Mouse (Mus musculus) embryonic facial prominence, embryonic 15.5 days (tissue): ENCODE measurements at regions not wholly inside any gene's neighbourhood (a gene's known extent, or its start where the extent isn't known, plus 50 kb on each side); places are given as distances from the start of the nearest gene placed in this dataset.

Source experiments
- ATAC-seq: fragments of 200-750 bp; cut with Nextera tagmentation; 2 replicates; pipeline ENCODE4 v1.8.0; 2017; ENCODE audit warnings: low read depth, moderate TSS enrichment; ENCODE audit not compliant: insufficient number of reproducible peaks, low FRiP score, low TSS enrichment
- H3K27ac ChIP-seq: fragments of 300-500 bp; sonication (generic); replicated peaks from 2 replicates; pipeline ENCODE4 v1.5.1; 2015; ENCODE audit warnings: mild to moderate bottlenecking, inconsistent platforms
- H3K27me3 ChIP-seq: fragments of 300-500 bp; sonication (generic); 2 replicates; pipeline ENCODE4 v1.6.1; 2015; ENCODE audit warnings: inconsistent platforms
- H3K36me3 ChIP-seq: fragments of 300-500 bp; sonication (generic); 2 replicates; pipeline ENCODE4 v1.6.1; 2015; ENCODE audit warnings: mild to moderate bottlenecking, inconsistent platforms
- H3K4me1 ChIP-seq: fragments of 300-500 bp; sonication (generic); 2 replicates; pipeline ENCODE4 v1.6.1; 2015; ENCODE audit warnings: inconsistent platforms
- H3K4me2 ChIP-seq: fragments of 300-500 bp; sonication (generic); replicated peaks from 2 replicates; pipeline ENCODE4 v1.6.1; 2015; ENCODE audit warnings: mild to moderate bottlenecking, inconsistent platforms
- H3K4me3 ChIP-seq: fragments of 300-500 bp; sonication (generic); replicated peaks from 2 replicates; pipeline ENCODE4 v1.5.1; 2015; ENCODE audit warnings: mild to moderate bottlenecking, inconsistent platforms
- H3K9ac ChIP-seq: fragments of 300-500 bp; sonication (generic); 2 replicates; pipeline ENCODE4 v1.6.1; 2015; ENCODE audit warnings: inconsistent platforms
- H3K9me3 ChIP-seq: fragments of 300-500 bp; sonication (generic); replicated peaks from 2 replicates; pipeline ENCODE4 v1.6.1; 2016; ENCODE audit warnings: inconsistent platforms
- WGBS: fragments of 180-500 bp; shearing (Covaris S2); methylation state at CpG from one replicate; pipeline ENCODE4 v1.1.7; 2015; 5-methylcytosine and 5-hydroxymethylcytosine counted together

- Histone ChIP-seq H3K9me3 (no peaks in the 10 kb centered on the region), H3K9ac (no peak overlapping the region), H3K4me3 (no peak overlapping the region), H3K27ac (no peak overlapping the region), H3K36me3 (no peaks in the 10 kb centered on the region), H3K4me2 (no peak overlapping the region), H3K27me3 (no peaks in the 10 kb centered on the region), H3K4me1 (0 out of 2 replicates have a peak, but pooled peaks cover 3% of the 10 kb centered on the region)
- WGBS: 69% methylated on average over 3 of the region's 3 CpGs
- no peak for ATAC-seq
Observed at GRCm38 (mm10) chr1:184326191-184326590, 292.1 kb upstream of the 1700056E22Rik start.

DNA sequence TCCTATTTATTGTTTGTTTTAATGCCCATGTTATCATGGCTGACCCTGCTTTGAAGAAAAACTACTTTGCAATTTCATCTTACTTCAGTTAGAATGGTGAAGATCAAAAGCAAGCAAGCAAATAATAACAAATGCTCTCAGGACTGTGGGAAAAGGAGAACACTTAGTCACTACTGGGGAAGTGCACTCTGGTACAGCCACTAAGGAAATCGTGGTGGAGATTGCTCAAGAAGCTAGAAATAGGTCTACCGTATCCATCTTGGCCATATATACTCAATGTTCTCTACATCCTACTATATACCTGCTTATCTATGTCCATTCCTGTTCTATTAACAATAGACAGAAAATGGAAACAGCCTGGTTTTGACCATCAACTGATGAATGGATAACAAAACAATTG lies 290.1 kb upstream of the 1700056E22Rik start:
- ATAC-seq: no peak
- Histone ChIP-seq H3K27me3 (no peaks in the 10 kb centered on the region), H3K4me3 (no peak overlapping the region), H3K9me3 (no peaks in the 10 kb centered on the region), H3K27ac (no peak overlapping the region), H3K9ac (no peak overlapping the region), H3K36me3 (no peaks in the 10 kb centered on the region), H3K4me2 (no peak overlapping the region), H3K4me1 (0 out of 2 replicates have a peak, but pooled peaks cover 7% of the 10 kb centered on the region)
- WGBS: 88% methylated on average over 2 of the region's 2 CpGs

DNA sequence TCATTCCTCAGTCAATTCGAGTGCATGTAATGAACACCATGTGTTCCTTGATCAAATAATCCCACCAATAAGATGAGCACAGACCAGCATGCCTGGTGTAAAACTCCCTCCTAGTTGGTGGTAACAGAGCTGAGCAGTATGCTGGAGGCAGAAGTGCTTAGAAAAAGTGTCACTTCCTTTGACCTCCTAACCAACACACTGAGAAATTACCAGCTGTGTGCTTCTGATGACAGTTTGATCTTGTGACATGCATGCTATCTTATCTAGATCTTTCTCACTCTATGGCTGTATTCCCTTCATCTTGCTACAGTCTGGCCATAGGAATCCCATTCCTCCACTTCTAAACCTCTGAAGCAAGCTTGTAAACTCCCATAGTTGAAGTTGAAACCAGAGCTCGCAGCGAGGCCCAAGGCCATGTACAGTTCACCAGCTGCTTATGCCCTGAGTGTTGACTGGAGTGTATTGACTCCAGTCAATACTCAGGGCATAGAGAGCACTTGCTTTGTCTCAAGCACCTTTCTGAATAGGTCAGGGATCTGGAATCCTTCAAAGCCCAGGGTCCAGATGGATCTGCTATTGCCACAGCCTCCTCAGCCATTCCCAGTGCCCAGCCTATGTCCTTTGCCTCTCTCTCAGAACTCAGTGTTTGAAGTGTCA lies 286.5 kb upstream of the 1700056E22Rik start:
- Histone ChIP-seq H3K9me3 (no peaks in the 10 kb centered on the region), H3K9ac (no peak overlapping the region), H3K4me2 (no peak overlapping the region), H3K27ac (no peak overlapping the region), H3K4me1 (0 out of 2 replicates have a peak, but pooled peaks cover 4% of the 10 kb centered on the region), H3K4me3 (no peak overlapping the region), H3K36me3 (no peaks in the 10 kb centered on the region), H3K27me3 (no peaks in the 10 kb centered on the region)
- WGBS: 59% methylated on average over 3 of the region's 3 CpGs
- ATAC-seq: no peak

- Histone ChIP-seq H3K27ac (no peak overlapping the region), H3K4me1 (peaks cover 4% of the 10 kb centered on the region; the same call in 1 of the 2 replicates), H3K27me3 (no peaks in the 10 kb centered on the region), H3K9ac (no peak overlapping the region), H3K4me2 (no peak overlapping the region), H3K4me3 (no peak overlapping the region), H3K36me3 (no peaks in the 10 kb centered on the region), H3K9me3 (no peaks in the 10 kb centered on the region)
- 88% methylated on average over 19 of the region's 19 CpGs for WGBS
- ATAC-seq: no peak
Observed at GRCm38 (mm10) chr1:184310185-184310815, 276.2 kb upstream of the 1700056E22Rik start.

DNA sequence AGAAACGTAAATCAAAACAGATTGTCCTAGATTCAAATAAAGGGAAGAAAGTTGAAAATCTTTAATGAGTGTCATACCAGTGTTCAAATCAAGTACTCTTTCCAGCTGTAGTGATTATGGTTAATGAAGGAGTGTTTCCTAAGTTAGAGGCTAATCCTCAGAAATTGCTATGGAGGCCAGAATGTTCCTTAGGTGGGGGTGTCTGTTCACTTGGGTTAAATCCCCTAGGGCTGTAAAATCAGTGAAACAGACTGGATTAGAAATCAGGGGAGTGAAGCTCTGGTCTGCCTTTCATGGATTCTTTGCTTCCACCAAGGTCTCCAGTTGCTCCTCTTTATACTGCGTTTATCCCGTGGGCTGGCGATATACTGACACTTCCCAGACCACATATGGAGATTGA lies 270.7 kb upstream of the 1700056E22Rik start:
- WGBS: 52% methylated on average over 4 of the region's 4 CpGs
- H3K27ac ChIP-seq: peak overlapping the region; percentile 28; the same call in 1 of the 2 replicates
- H3K9ac ChIP-seq: no peak overlapping the region
- H3K4me2 ChIP-seq: no peak overlapping the region
- peaks cover 6% of the 10 kb centered on the region; the same call in 1 of the 2 replicates for H3K27me3 ChIP-seq
- H3K4me3 ChIP-seq: no peak overlapping the region
- no peaks in the 10 kb centered on the region for H3K9me3 ChIP-seq
- no peaks in the 10 kb centered on the region for H3K36me3 ChIP-seq
- ATAC-seq: no peak
- peaks cover 14% of the 10 kb centered on the region for H3K4me1 ChIP-seq

- H3K4me3 ChIP-seq: no peak overlapping the region
- H3K9ac ChIP-seq: no peak overlapping the region
- H3K4me2 ChIP-seq: no peak overlapping the region
- H3K36me3 ChIP-seq: no peaks in the 10 kb centered on the region
- peaks cover 14% of the 10 kb centered on the region for H3K4me1 ChIP-seq
- peaks cover 6% of the 10 kb centered on the region; the same call in 1 of the 2 replicates for H3K27me3 ChIP-seq
- no peak overlapping the region for H3K27ac ChIP-seq
- no peaks in the 10 kb centered on the region for H3K9me3 ChIP-seq
- no peak for ATAC-seq
- WGBS: 75% methylated on average over 4 of the region's 4 CpGs
Observed at GRCm38 (mm10) chr1:184304204-184304603, 270.1 kb upstream of the 1700056E22Rik start.

DNA sequence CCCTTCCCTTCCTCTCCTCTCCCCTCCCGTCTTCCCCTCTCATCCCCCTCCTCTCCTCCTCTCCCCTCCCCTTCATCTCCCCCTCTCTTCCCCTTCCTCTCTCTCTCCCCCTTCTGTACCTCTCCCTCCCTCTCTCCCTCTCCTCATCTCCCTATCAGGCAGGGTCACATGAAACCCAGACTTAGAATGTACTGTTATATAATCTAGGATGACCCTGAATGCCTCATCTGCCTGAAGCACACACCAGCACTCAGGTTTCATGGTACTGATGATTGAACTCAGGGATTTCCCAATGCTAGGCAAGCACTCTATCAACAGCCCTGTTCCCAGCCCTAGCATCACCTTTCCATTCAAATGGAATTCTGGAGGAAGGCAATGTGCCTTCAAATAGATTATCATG lies 264.6 kb upstream of the 1700056E22Rik start:
- Histone ChIP-seq H3K27ac (no peak overlapping the region), H3K36me3 (no peaks in the 10 kb centered on the region), H3K4me2 (no peak overlapping the region), H3K9me3 (no peaks in the 10 kb centered on the region), H3K9ac (no peak overlapping the region), H3K4me3 (no peak overlapping the region), H3K27me3 (peaks cover 6% of the 10 kb centered on the region; the same call in 1 of the 2 replicates), H3K4me1 (0 out of 2 replicates have a peak, but pooled peaks cover 2% of the 10 kb centered on the region)
- WGBS: 27% methylated on average over 1 of the region's 1 CpGs
- ATAC-seq: no peak

GRCm38 (mm10) chr1:184297001-184297740 lies 263.1 kb upstream of the 1700056E22Rik start:
- ATAC-seq: 0 out of 2 replicates have a peak, but pooled peaks have one; percentile 39

DNA sequence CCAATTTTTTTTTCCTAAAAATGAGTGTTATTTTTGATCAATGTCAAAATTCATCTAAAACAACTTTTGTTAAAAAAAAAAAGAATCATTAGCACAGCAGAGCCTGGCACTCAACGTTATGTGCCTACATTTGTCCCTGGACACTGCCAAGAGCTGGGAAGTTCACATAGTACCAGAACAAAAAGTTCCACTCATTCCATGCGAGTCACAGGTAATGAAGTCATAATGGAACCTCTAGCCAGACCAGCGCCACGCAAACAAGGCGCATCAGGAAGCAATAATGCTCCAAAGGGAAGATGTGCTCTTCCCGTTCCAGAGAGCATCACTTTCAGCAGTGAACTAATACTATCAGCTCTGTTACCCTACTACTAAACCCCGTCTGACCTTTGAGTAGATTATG lies 257.0 kb upstream of the 1700056E22Rik start:
- 84% methylated on average over 7 of the region's 7 CpGs for WGBS
- peaks cover 4% of the 10 kb centered on the region; the same call in 1 of the 2 replicates for H3K27me3 ChIP-seq
- ATAC-seq: no peak
- no peak overlapping the region for H3K9ac ChIP-seq
- H3K4me1 ChIP-seq: peaks cover 6% of the 10 kb centered on the region; the same call in 1 of the 2 replicates
- no peak overlapping the region for H3K27ac ChIP-seq
- H3K4me2 ChIP-seq: no peak overlapping the region
- H3K9me3 ChIP-seq: no peaks in the 10 kb centered on the region
- H3K4me3 ChIP-seq: no peak overlapping the region
- no peaks in the 10 kb centered on the region for H3K36me3 ChIP-seq

More at GRCm38 (mm10) chr1:184297001-184297740, 263.1 kb upstream of the 1700056E22Rik start:
- H3K36me3 ChIP-seq: no peaks in the 10 kb centered on the region
- no peak overlapping the region for H3K4me3 ChIP-seq
- no peak overlapping the region for H3K9ac ChIP-seq
- 36% methylated on average over 4 of the region's 4 CpGs for WGBS
- H3K27me3 ChIP-seq: peaks cover 9% of the 10 kb centered on the region
- peak overlapping the region; percentile 22; the same call in 1 of the 2 replicates for H3K27ac ChIP-seq
- H3K4me2 ChIP-seq: no peak overlapping the region
- no peaks in the 10 kb centered on the region for H3K9me3 ChIP-seq
- 0 out of 2 replicates have a peak, but pooled peaks cover 2% of the 10 kb centered on the region for H3K4me1 ChIP-seq

DNA sequence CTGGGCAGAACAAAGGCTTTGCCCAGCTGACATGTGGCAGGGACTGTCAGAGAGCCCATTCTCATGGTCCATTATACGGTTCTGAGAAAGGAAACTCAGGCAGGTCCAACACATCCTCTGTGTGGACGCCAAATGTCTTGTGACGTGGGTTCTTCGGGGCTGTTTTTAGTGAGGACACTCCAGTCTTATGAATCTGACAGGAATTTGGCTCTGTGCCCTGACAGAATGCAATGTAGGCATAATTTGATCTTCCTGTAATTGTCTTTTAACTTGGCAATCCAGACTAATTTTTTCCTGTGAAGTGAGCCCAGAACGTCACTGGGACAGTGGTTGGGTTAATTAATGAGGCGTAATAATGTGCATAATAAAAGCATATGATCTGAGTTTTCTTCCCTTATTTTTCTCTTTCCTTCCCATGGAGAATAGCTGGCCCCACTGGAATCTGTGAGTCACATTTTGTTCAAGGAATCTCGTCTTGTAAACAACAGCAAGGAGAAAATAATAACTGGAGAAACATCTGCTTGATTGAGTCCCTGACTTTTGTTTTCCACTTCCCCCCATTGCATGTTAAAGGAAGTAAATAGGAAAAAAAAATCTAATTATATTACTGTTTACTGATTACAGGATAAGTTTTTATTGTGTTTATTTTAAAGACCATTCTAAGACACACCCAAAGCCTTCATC lies 255.8 kb upstream of the 1700056E22Rik start:
- ATAC-seq: peak; percentile 47; the same call in 1 of the 2 replicates
- H3K4me1 ChIP-seq: peaks cover 6% of the 10 kb centered on the region; the same call in 1 of the 2 replicates
- no peaks in the 10 kb centered on the region for H3K36me3 ChIP-seq
- 24% methylated on average over 7 of the region's 7 CpGs for WGBS
- H3K27ac ChIP-seq: no peak overlapping the region
- no peak overlapping the region for H3K4me3 ChIP-seq
- H3K27me3 ChIP-seq: peaks cover 4% of the 10 kb centered on the region; the same call in 1 of the 2 replicates
- no peaks in the 10 kb centered on the region for H3K9me3 ChIP-seq
- H3K4me2 ChIP-seq: no peak overlapping the region
- no peak overlapping the region for H3K9ac ChIP-seq
